Mouse (Mus musculus) layer of hippocampus, postnatal 10 days (tissue): ENCODE results near the gene Gm11758. TPM values are rescaled to one million over a fixed set of nuclear protein-coding genes. Genes with fewer than 3 reads are reported as not detected.
"Not testable (repeated sequence)": the region's sequence is repeated elsewhere in the genome, so short reads cannot be mapped to it uniquely, and the experiment has no call there.

ENCODE experiments used
- DNase-seq, 2 experiments: peaks; one replicate each; pipeline ENCODE4 v3.0.0; 2021; ENCODE audit warnings: low spot score in 2 of 2
- long read RNA-seq: library from polyadenylated mRNA; stranded (forward); transcript quantifications from one replicate; pipeline ENCODE4 v2.0.0, GENCODE M21; 2023
- total RNA-seq, 2 experiments: library from RNA; stranded (reverse); gene quantifications; 2 replicates each; pipeline ENCODE4 v1.2.3; 2021

The Gm11758 gene
- not detected for total RNA-seq
- long read RNA-seq = 0 reads

DNA sequence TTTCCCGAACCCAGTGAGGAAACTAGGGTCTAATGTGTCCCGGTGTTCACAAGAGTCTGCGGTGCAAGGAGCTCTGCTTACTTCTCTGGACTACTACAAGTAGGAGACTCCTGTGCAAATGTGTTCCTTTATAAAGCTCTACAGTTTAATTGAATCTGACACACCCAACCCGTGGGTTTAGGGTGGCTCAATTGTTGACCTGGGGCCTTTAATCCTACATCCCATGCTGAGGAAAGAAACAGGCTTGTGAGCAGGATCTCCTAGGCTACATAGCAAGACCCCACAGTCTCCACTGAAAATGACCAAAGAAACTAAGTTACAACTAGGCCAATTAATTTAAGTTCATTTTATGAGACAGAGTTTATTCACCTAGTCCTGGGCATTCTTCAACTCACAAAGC is at the start of gene Gm11758:
TSS of gene Gm11758 (minus strand) at position 101 of the 400 bp plus-strand sequence.
- DNase-seq = not testable (repeated sequence)

GRCm38 (mm10) chr4:73920660-73921059 is 44.6 kb upstream of the Gm11758 start, which contains the start of gene Gm11756:
Gene Gm11756, minus strand, starts transcription at chr4:73920760.
- not testable (repeated sequence) for DNase-seq

DNA sequence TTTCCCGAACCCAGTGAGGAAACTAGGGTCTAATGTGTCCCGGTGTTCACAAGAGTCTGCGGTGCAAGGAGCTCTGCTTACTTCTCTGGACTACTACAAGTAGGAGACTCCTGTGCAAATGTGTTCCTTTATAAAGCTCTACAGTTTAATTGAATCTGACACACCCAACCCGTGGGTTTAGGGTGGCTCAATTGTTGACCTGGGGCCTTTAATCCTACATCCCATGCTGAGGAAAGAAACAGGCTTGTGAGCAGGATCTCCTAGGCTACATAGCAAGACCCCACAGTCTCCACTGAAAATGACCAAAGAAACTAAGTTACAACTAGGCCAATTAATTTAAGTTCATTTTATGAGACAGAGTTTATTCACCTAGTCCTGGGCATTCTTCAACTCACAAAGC is 29.8 kb upstream of the Gm11758 start, which contains the start of gene Gm13871:
TSS of gene Gm13871 (minus strand) at position 101 of the 400 bp plus-strand sequence.
- DNase-seq = not testable (repeated sequence)

DNA sequence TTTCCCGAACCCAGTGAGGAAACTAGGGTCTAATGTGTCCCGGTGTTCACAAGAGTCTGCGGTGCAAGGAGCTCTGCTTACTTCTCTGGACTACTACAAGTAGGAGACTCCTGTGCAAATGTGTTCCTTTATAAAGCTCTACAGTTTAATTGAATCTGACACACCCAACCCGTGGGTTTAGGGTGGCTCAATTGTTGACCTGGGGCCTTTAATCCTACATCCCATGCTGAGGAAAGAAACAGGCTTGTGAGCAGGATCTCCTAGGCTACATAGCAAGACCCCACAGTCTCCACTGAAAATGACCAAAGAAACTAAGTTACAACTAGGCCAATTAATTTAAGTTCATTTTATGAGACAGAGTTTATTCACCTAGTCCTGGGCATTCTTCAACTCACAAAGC is 14.9 kb upstream of the Gm11758 start, which contains the start of gene Gm11757:
TSS of gene Gm11757 (minus strand) at position 101 of the 400 bp plus-strand sequence.
- DNase-seq = not testable (repeated sequence)

GRCm38 (mm10) chr4:73826587-73826986 is 49.5 kb downstream of the Gm11758 start:
- no peak for DNase-seq

Other genes with a start within 250 kb of the Gm11758 start
- gene Gm11236, start 238.1 kb downstream of the Gm11758 start, total RNA-seq = not detected
- gene Gm11239, start 207.9 kb downstream of the Gm11758 start, total RNA-seq = not detected
- not detected for gene Gm428, start 192.8 kb downstream of the Gm11758 start, total RNA-seq
- gene Rasef, start 85.3 kb downstream of the Gm11758 start, total RNA-seq = 1 to 10 TPM in 1 of 2 experiments, under 1 TPM in 1; 0.58 to 1.1 TPM
- gene Gm11757, start 14.8 kb upstream of the Gm11758 start, total RNA-seq = not detected
- not detected for gene Gm13871, start 29.7 kb upstream of the Gm11758 start, total RNA-seq
- gene Gm11756, start 44.5 kb upstream of the Gm11758 start, total RNA-seq = not detected
- not detected for gene 2310002L09Rik, start 74.6 kb upstream of the Gm11758 start, total RNA-seq
- 10 to 100 TPM; 16.3 to 17.1 TPM for gene Frmd3, start 137.2 kb upstream of the Gm11758 start, total RNA-seq